Mouse (Mus musculus): Measurements from ENCODE around the gene Cyp3a41b.
"Not testable (repeated sequence)": the region's sequence is repeated elsewhere in the genome, so short reads cannot be mapped to it uniquely, and the experiment has no call there.

DNA sequence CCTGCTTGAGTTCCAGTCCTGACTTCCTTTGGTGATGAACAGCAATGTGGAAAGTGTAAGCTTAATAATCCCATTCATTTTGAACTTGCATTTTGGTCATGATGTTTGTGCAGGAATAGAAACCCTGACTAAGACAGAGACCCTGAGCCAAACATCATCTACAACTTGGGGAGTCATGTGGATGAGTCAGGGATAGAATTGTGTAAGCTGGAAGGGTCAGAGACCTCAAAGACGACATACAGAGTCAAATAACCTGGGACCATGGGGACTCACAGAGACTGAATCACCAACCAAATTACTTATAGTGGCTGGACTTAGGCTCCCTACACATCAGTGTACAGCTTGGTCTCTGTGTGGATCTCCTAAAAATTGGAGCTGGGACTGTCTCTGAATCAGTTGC, 7.2 kb downstream of the Cyp3a41b start:
- not testable (repeated sequence) for TF ChIP-seq POLR2A (IDR thresholded peaks at IDR 0.05; ENCODE audit: borderline replicate concordance, control insufficient read depth, low read depth, low read length); CTCF (IDR thresholded peaks at IDR 0.05; ENCODE audit: control insufficient read depth, insufficient read depth, low read length)
